Mouse (Mus musculus) erythroblast, embryonic 14.5 days (primary cell): ENCODE results near the gene Dpyd.

Experiments used
- GATA1 ChIP-seq: IDR thresholded peaks from 2 replicates; pipeline ENCODE4 v1.6.1; 2012; ENCODE audit warnings: low read length, inconsistent platforms, mixed read lengths
- TAL1 ChIP-seq: IDR thresholded peaks from 3 replicates; pipeline ENCODE4 v1.6.1; 2012; ENCODE audit warnings: low read length, inconsistent platforms, mixed read lengths

GRCm38 (mm10) chr3:118675441-118675840 is 113.5 kb downstream of the Dpyd start:
- TF ChIP-seq GATA1 (no peak), TAL1 (no peak)
